Mouse (Mus musculus) brain, embryonic 18.5 days (tissue): Measurements from ENCODE around the gene Hes2.

ENCODE experiments used
- DNase-seq: peaks from one replicate; pipeline ENCODE4 v3.0.0-alpha.2; 2012; ENCODE audit warnings: low read depth, low spot score

The Hes2 gene

DNA sequence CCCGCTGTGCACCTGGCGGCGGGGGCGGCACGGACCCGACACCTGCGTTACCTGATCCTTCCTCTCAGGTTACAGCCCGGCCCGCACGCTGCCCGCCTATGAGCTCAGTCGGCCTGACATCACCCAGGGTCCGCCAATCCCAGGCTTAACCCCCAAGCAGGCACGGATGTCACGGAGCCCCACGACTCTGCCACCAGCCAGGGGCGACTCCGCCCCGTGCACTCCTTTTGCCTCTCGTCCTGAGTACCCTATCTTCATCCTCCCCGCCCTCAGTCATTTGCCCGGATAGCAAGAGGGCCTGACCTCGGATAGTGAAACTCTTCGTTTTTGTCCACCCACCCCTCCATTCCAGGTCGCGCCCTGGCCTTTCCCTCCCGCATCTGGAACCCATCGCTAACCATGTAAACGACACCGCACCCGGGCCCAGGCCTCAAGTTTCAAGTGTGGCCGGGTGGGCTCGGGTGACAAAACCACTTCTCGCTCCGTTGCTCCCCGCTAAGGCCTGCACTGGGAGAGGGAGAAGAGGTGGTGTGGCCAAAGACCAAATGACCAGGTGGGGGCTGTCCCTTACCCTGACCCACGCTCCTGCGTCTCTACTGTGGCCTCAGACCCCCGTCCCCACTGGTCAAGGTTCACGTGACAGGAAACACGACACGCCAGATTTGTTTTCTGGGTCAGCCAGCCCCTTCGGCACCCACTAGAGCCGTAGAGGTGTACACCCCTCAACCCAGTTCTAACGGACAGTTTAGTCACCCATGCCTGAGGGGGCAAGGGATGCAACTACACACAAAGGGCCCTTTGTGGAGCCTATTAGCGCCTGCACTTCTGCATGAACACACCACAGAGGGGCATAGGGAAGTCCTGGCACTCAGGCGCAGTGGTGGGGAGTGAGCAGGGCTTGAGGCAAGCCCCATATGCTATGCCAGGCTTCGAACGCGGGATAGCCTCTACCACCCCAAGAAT is 26.6 kb upstream of the Hes2 start:
- no peak for DNase-seq

DNA sequence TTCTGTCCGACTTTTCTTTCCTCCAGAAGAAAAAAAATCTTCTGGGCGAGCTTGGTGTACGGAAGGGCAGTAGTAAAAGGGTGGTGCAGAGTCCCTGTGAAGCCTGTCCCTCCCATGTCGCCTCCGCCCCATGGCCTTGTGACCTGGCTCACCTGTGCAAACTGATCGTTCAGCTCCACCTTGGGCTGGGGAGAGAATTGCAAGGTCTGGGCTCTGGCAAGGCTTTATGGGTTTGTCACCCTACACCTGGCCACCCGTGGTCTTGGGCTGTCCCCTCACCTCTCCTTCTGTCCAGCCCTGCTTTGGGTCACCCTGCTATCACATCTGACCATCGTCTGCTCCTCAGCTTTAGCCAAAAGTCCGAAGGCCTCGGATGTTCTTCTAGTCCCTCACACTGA is 25.9 kb upstream of the Hes2 start:
- DNase-seq: no peak

DNA sequence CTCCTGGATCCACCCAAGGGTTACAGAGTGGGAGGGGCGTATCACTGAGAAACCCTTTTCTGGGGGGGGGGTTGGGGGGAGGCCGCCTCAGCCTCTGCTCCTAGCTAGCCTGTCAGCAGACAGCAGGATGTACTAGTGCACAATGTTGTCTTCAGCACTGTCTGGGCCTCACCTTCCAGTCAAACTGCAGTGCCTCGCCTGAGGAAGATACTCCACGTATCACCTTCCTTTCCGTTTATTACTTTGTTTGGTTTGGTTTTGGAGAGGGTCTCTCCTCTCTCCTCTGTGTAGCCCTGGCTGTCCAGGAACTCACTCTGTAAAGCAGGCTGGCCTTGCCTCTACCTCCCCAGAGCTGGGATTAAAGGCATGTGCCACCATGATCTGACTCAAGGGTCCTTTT is 25.5 kb upstream of the Hes2 start:
- DNase-seq: no peak

DNA sequence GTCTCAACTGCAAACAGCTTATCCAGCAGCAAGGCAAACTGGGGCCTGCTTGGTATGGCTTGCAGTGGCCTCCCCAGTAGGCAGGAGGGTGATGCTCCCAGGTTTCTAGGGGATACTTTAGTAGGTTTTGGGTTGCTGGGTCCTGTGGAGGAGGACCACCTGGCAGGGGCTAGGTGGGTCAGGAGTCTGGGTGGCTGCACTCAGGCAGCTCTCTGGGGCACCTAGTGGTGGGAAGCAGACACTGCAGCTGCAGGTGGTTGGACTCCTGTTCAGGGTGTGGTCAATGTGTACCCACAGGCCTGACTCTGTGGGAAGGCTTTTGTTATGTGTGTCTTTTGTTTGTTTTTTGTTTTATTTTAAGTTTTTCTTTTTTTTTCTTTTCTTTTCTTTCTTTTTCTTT is 24.2 kb upstream of the Hes2 start:
- DNase-seq: no peak

- DNase-seq: no peak
Observed at GRCm38 (mm10) chr4:152135363-152135762, 23.3 kb upstream of the Hes2 start.

DNA sequence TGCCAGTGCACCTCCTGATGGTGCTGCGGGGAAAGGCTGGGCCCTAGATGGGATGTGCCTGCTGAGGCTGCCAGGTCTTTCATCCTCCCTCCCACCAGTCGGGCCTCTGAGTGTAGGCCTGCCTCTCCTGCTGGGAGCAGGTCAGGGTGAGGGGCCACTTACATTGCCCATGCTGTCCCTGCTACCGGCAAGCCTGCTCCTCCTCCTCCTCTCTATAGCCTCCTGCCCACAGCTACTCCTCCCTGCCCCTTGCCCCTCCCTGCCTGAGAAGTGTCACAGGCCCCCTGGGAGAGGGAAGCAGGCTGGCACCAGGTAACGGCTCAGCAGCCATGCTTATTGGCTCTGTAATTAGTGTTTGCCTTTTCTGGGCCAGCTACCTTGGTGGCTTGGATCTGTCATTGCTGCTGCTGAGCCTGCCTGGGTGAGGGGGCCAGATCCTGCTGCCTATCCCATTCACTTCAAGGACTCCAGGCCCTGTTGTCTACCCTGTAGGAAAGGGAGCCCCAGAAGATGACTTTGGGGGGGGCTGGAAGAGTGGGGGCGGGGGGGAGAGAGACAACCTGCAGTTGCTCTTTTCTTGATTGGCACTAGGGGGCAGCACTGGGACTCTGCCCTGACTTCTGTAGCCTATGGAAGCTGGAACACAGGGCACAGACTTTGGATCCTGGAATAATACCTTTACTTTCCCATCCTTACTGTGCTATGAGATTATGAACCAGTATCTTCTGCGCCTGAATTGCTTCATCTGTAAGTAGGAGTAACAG is 22.4 kb upstream of the Hes2 start:
- no peak for DNase-seq

- no peak for DNase-seq
Observed at GRCm38 (mm10) chr4:152136876-152137250, 21.8 kb upstream of the Hes2 start.

DNA sequence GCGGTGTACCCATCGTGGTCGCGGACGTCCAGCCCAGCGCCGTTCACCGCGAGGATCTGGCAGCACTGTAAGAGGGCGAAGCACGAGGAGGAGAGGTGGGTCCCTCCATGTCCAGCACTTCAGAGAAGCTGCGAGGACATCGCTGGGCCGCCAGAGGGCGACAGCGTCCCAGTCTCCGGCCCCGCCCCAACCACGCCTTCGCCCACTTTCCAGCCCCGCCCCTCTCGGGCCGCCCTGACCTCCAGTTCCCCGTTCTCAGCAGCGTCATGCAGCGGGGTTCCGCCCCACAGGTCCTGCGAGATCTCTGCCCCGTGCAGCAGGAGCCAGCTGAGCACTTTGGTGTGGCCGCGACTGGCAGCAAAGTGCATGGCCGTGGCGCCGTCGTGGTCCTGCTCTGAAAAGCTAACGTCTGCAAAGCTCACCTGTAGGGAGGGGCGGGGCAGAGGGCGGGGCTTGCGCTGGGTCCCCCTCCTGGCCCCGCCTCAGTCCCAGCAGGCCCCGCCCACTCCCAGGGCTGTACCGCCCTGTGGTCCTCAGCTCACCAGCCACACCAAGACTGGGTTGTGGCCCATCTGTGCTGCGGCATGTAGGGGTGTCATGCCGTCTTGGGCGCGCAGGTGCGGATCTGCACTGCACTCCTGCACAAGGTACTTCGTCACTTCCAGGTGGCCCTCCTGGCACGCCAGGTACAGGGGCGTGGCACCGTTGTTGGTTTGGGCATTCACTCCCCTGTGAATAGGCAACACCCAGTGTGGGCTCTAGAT is 20.0 kb upstream of the Hes2 start:
- DNase-seq: no peak

DNA sequence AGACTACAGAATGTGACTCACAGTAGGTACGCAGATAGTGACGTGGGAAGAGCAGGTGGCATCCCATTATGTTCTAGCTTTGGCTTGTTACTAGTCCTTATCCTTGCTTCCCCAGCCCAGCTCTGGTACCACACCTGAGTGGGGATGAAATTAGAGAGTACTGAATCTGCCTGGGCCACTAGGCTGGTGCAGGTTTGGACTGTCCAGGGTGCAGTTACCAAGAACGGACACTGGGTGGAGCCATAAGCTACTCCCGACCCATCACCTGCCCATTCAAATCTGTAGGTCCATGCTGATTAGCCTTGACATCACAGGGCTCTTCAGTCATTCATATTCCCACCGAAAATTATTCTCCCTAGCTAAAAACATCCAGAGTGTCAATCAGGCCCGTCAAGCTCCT is 18.2 kb upstream of the Hes2 start:
- DNase-seq: no peak

DNA sequence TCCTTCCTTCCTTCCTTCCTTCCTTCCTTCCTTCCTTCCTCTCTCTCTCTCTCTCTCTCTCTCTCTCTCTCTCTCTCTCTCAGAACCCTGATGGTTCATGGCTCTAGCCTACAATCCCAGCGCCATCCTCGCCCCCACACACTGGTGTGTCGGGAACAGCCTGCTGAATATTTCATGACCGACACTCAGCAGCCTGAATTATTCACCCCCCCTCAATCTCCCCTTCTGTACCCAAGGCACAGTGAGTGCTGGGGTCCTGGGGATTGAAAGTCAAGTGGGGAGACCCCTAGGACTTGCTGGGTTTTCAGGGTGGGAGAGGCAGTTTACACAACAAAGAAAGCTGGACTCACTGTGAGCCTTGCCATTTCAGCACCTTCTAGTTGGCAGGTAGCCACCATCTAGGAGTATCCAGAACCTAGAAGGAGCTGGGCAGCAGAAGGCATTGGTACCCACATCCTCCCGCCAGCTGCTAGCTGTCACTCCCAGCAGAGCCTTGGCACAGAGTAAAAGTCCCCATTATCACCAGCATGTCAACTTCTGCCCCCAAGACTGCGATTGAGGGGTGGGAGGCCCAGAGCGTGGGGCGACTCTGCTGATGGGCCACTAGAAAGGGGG is 17.0 kb upstream of the Hes2 start:
- DNase-seq: no peak

DNA sequence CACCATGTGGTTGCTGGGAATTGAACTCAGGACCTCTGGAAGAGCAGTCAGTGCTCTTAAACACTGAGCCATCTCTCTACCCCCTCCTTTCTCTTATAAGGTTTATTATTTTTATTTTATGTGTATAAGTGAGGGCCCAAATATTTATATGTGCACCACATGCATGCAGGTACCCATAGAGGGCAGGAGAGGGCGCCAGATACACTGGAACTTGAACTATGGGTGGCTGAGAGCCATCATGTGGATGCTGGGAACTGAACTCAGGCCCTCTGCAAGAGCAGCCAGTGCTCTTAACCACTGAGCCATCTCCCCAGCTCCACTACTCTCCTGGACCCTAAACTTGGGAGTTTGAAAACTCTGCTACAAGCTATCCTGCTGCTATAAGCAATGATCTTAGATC is 15.0 kb upstream of the Hes2 start:
- DNase-seq: no peak

GRCm38 (mm10) chr4:152145473-152145872 is 13.2 kb upstream of the Hes2 start:
- no peak for DNase-seq

DNA sequence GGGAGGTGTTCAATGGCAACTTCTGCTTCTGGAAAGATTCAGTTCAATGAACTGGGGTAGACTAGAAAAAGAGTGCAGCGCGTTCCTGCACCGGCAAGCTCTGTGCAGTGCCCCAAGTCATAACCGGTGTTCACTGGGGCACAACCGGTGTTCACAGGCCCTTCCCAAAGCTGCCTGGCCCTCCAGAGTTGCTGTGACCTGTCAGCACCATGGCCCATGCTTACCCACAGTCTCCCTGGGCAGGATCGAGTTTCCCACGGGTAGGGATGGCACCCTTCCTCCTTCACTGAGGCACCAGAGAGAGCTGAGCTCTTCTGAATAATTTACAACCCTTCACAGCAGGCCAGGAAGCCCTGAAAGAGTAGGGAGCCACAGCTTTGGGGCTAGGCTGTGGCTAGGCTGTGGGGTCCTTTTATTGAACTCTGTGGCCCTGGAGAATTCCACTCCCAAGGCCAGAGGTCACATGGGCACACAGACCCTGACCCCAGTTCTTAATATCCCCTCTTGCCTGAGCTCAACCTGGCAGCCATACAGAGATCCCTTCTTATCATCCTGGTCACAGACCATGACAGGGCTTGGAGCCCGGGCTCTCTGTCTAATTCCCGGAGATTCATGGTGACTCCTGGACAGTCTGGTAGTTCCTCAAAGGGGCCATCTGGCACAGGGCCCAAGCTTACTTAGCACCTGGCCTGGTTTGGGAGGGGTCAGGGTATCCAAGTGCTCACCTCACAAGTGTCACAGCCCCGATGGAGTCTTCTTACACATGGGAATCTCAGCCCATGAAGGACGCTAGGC is 12.4 kb upstream of the Hes2 start:
- no peak for DNase-seq

DNA sequence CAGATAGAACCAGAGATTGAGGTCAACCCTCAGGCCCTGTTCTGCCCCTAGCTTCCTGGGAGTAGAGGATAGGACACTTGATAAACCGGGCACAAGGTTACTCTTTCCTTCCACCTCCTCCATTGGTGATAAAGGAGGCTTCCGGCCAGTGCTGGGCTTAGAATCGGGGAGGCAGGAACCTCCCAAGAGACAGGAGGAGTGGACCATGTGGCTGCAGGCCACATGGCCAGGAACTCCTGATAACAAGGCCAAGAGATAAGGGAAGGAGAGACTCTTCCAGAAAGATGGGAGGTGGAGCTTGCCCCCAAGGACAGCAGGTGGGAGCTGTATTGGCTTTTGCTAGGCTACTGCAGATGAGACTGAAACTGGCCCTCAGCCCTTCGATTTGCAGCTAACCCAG is 8.1 kb upstream of the Hes2 start:
- DNase-seq: no peak

DNA sequence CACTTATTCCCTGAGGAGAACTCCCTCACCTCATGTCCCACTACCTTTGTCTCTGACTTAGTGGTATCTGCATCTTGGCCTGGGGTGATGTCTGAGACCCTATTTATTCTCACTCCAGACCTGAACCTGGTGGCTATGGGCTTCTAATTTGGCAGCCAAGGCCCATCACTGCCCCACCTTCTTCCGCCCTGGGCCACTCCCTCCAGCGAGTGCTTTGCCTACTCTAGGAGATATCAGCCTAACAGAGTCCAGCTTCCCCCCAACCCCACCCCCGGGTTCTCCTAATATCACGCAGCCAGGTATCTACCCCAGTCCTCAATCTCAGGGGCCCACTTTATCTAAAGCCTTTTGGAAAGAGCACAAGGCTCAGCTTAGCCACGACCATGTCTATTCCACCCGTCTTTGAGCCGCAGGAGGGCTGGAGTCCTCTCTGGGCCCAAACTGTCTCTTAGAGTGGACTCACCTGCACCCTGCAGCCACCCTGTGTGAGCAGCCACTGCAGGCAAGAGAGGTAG is 7.2 kb upstream of the Hes2 start:
- DNase-seq: no peak

GRCm38 (mm10) chr4:152151966-152152544 is 6.6 kb upstream of the Hes2 start, which contains the start of gene Espn:
Gene Espn (minus strand): TSS chr4:152152371.
- no peak for DNase-seq

DNA sequence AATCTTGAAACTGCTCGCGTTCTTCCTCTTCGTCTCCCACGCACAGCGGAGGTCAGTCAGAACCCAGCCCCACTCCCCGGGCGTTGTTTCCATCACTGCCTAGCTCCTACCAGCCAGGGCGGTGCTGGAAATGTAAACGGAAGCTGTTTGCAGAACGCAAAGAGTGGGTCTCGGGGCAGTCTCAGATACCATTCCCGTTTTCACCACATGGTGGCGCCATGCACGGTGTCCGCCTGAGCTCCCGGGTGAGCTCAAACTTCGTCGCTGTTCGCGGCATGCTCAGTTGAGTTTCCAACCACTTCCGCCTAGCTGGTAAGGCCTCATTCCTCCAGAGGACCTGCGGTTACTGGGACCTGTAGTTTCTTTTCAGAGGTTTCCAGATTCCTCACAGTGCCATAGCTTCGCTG is 4.9 kb upstream of the Hes2 start:
- DNase-seq: no peak

DNA sequence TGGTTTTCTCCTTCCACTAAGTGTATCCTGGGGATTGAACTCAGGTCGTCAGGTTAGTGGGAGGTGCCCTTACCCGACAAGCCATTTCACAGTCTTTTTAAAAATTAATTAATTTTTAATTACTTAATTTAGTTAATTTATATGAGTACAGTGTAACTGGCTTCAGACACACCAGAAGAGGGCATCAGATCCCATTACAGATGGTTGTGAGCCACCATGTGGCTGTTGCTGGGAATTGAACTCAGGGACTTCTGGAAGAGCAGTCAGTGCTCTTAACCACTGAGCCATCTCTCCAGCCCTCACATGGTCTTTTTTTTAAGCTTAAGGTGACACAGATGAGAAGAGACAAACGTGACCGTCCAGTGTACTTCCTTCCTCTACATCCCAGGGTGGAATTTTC is 3.6 kb upstream of the Hes2 start:
- no peak for DNase-seq

DNA sequence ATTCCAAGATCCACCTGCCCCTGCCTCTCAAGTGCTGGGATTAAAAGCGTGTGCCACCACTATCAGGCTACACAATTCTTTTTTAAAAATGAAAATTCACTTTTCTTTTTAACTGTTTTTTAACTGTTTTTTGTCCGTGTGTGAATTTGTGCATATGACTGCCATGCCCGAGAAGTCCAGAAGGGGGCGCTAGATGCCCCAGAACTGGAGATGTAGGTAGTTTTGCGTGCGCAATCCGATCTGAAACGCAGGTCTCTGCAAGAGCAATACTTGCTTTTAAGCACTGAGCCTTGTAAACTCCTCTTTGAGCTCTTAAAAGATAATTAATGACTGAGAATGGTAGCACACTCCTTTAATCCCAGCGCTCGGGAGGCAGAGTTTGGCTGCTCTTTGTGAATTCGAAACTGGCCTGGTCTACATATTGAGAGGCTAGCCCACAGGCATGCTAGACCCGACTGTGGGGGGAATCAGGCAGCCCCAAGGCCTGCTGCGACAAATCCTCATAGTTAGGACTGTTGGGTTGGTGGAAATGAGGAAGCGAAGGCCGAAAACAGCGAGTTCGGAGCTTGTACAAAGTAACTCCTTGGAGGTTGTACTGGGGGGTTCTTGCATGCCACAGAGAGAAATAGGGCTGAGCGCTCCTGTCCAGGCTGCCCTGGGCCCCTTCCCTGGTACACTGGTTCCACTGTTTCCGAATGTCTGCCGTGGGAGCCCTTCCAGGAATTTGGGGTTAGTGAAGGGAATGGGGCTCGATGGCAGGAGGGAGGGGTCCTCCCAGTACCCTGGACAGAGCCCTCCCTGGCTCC is 685 bp upstream of the Hes2 start:
- no peak for DNase-seq
